Mouse (Mus musculus): ENCODE results near the gene Zfp287. TPM values are rescaled to one million over a fixed set of nuclear protein-coding genes. Genes with fewer than 3 reads are reported as not detected.
A peak's percentile ranks its signal among the peaks of the same experiment; 100 is the strongest.
"Not testable (repeated sequence)": the region's sequence is repeated elsewhere in the genome, so short reads cannot be mapped to it uniquely, and the experiment has no call there.

The Zfp287 gene
- 14.4 and 15.1 TPM in 2 replicates for polyA plus RNA-seq (2015; fragmentation: Nextera tagmentation; extraction: Ambion mirVana)

DNA sequence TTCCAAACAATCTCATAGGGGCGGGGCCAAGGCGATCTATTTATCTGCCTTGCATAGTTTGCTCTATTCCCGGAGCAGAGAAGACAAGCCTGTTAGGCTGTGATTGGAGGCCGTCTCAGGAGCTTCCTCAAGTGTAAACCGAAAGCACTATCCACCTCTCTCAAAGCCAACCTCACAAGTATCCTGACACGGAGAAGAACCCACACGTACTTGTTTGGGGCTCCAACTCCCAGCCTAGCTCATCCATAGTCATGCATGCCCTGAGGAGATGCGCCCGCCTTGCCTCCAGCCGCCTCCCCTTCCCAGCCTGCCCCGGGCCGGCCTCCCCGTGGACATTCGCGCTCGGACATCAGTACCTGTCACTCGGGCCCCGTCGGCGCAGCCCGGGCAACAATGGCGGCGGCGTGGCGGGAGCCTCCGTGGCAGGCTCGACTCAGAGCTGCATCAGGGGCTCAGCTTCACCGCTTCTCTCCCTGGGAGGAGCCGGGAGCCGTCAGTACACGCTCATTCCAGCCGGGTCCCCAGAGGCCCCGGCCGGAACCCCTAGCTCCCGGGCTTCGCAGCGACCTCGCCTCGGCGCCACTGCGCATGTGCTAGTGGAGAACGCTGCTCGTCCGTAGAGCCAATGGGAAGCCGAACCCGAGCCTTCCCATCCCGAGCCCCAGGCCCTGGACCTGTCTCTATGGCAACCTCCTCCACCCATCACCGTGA lies at the start of gene Zfp287:
Gene Zfp287, minus strand, starts transcription at position 595 of the 711 bp plus-strand sequence.
- under 1% methylated on average over 48 of the region's 48 CpGs for WGBS
- ATAC-seq (ENCODE audit: low FRiP score, low read depth): peak; percentile 98
- H3K9me3 ChIP-seq: no peaks in the 10 kb centered on the region
- H3K4me1 ChIP-seq: peaks cover 14% of the 10 kb centered on the region
- peak within 1 kb of the TSS; percentile 78 for H3K4me2 ChIP-seq (replicated peaks)
- no peaks in the 10 kb centered on the region; the same call in 1 of the 2 replicates for H3K27me3 ChIP-seq
- H3K36me3 ChIP-seq: peaks cover 21% of the 10 kb centered on the region
- peak within 1 kb of the TSS; percentile 85 for H3K9ac ChIP-seq
- H3K4me3 ChIP-seq: peak within 1 kb of the TSS; percentile 81
- H3K27ac ChIP-seq: peak within 1 kb of the TSS; percentile 61; the same call in 1 of the 2 replicates

GRCm38 (mm10) chr11:62776510-62776909 lies 44.8 kb upstream of the Zfp287 start:
- no peak overlapping the region for H3K4me3 ChIP-seq
- no peaks in the 10 kb centered on the region for H3K4me1 ChIP-seq
- H3K27ac ChIP-seq: no peak overlapping the region
- H3K9me3 ChIP-seq: peaks cover 66% of the 10 kb centered on the region
- no peak overlapping the region for H3K4me2 ChIP-seq (replicated peaks)
- 94% methylated on average over 7 of the region's 7 CpGs for WGBS
- H3K9ac ChIP-seq: no peak overlapping the region
- H3K36me3 ChIP-seq: peaks cover 69% of the 10 kb centered on the region
- H3K27me3 ChIP-seq: no peaks in the 10 kb centered on the region
- ATAC-seq (ENCODE audit: low FRiP score, low read depth): no peak

- H3K4me2 ChIP-seq (replicated peaks): no peak overlapping the region
- no peak overlapping the region for H3K4me3 ChIP-seq
- no peak overlapping the region for H3K27ac ChIP-seq
- H3K9ac ChIP-seq: no peak overlapping the region
- no peak for ATAC-seq (ENCODE audit: low FRiP score, low read depth)
- H3K36me3 ChIP-seq: no peaks in the 10 kb centered on the region
- 62% methylated on average over 9 of the region's 9 CpGs for WGBS
- no peaks in the 10 kb centered on the region for H3K9me3 ChIP-seq
- peaks cover 17% of the 10 kb centered on the region for H3K27me3 ChIP-seq
- H3K4me1 ChIP-seq: peaks cover 18% of the 10 kb centered on the region
These were observed 29.2 kb upstream of the Zfp287 start for GRCm38 (mm10) chr11:62760755-62761457.

- no peak overlapping the region for H3K4me3 ChIP-seq
- WGBS: 93% methylated on average over 11 of the region's 11 CpGs
- H3K36me3 ChIP-seq: no peaks in the 10 kb centered on the region
- no peaks in the 10 kb centered on the region for H3K9me3 ChIP-seq
- no peak overlapping the region for H3K4me2 ChIP-seq (replicated peaks)
- ATAC-seq (ENCODE audit: low FRiP score, low read depth): no peak
- peaks cover 18% of the 10 kb centered on the region for H3K4me1 ChIP-seq
- H3K9ac ChIP-seq: no peak overlapping the region
- no peak overlapping the region for H3K27ac ChIP-seq
- peaks cover 24% of the 10 kb centered on the region for H3K27me3 ChIP-seq
These were observed 26.8 kb upstream of the Zfp287 start for GRCm38 (mm10) chr11:62758491-62758890.

GRCm38 (mm10) chr11:62757906-62758305 lies 26.2 kb upstream of the Zfp287 start:
- ATAC-seq (ENCODE audit: low FRiP score, low read depth): no peak
- H3K4me3 ChIP-seq: no peak overlapping the region
- peaks cover 28% of the 10 kb centered on the region for H3K27me3 ChIP-seq
- no peak overlapping the region for H3K4me2 ChIP-seq (replicated peaks)
- no peak overlapping the region for H3K27ac ChIP-seq
- peaks cover 18% of the 10 kb centered on the region for H3K4me1 ChIP-seq
- no peaks in the 10 kb centered on the region for H3K36me3 ChIP-seq
- 77% methylated on average over 6 of the region's 6 CpGs for WGBS
- no peaks in the 10 kb centered on the region for H3K9me3 ChIP-seq
- H3K9ac ChIP-seq: no peak overlapping the region

DNA sequence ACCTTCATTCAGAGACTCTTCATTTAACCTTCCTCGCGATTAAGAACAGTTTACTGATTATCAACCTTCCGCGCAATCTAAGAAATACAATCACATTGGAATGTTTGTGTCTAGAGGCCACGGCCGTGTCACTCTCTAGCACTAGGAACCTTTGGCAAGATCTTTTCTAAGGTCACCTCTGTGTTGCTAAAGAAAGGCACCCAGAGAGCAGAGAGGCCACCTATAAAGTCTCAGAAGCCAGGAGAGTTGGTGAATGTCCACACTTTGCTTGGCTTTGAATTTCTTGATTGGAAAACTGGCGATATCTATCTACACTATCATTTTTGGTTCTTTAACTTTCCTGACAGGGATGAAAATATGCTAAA lies 25.4 kb upstream of the Zfp287 start:
- no peaks in the 10 kb centered on the region for H3K36me3 ChIP-seq
- H3K27me3 ChIP-seq: peaks cover 28% of the 10 kb centered on the region
- no peak for ATAC-seq (ENCODE audit: low FRiP score, low read depth)
- peak overlapping the region; percentile 33 for H3K4me3 ChIP-seq
- peak overlapping the region; percentile 36; the same call in 1 of the 2 replicates for H3K9ac ChIP-seq
- H3K4me2 ChIP-seq (replicated peaks): peak overlapping the region; percentile 59
- H3K9me3 ChIP-seq: no peaks in the 10 kb centered on the region
- no peak overlapping the region for H3K27ac ChIP-seq
- 10% methylated on average over 7 of the region's 7 CpGs for WGBS
- peaks cover 17% of the 10 kb centered on the region for H3K4me1 ChIP-seq

DNA sequence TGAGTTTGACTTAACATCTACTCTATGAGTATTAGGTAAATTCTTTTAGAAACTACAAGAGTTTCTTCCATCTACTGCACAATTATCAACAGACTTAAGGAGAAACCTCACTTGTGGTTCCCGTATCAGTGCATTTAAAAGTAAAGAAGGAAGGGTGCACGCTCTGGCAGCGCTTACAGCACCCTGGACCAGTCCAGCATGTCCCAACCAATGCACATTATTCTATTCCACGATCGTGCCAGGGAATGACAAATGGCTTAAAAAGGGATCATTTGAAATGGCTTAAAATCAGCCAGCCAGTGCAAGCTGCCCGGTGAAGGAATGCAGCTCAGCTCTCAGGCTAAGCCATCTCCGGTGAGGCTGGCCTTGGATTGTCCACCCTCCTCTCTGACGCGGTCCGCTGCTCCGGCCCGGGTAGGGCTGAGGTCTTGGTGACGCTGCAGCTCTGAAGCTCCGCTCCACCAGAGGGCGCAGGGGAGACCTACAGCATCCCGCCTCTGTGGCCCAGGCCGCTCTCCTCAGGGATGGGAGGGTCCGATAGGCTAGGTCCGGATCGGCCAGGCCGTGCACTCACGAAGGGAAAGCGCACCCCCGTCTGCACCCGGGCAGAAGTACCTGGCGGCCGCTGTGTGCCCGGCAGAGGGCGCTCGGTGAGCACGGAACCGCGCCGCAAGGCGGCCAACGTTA lies 24.9 kb upstream of the Zfp287 start:
- ATAC-seq (ENCODE audit: low FRiP score, low read depth): peak; percentile 97
- Histone ChIP-seq H3K27me3 (peaks cover 28% of the 10 kb centered on the region), H3K4me3 (peak overlapping the region; percentile 33), H3K4me2 (replicated peaks) (peak overlapping the region; percentile 59), H3K9ac (peak overlapping the region; percentile 36; the same call in 1 of the 2 replicates), H3K4me1 (peaks cover 12% of the 10 kb centered on the region), H3K36me3 (no peaks in the 10 kb centered on the region), H3K27ac (no peak overlapping the region), H3K9me3 (no peaks in the 10 kb centered on the region)
- WGBS: 7% methylated on average over 36 of the region's 36 CpGs

DNA sequence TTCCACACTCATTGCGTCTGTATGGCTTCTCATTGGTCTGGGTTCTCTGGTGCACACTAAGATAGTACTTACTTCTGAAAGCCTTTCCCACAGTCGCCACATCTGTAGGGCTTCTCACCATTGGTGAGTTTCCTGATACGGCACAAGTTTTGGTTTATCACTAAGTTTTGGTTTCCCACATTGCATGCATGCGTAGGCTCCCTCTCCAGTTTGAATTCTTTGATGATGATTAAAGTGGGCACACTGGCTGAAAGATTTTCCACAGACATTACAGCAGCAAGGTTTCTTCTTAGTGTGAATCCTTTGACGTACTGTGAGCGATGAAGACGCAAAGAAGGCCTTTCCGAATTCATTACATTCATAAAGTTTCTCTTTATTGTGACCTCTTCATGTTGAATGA lies 21.1 kb upstream of the Zfp287 start, which contains the start of gene Gm10428:
Gene Gm10428, plus strand, starts transcription at position 321 of the 400 bp plus-strand sequence.
- H3K36me3 ChIP-seq: no peaks in the 10 kb centered on the region
- no peak for ATAC-seq (ENCODE audit: low FRiP score, low read depth)
- H3K4me3 ChIP-seq: no peak within 1 kb of the TSS
- H3K27me3 ChIP-seq: peaks cover 37% of the 10 kb centered on the region
- peaks cover 6% of the 10 kb centered on the region; the same call in 1 of the 2 replicates for H3K4me1 ChIP-seq
- WGBS: 83% methylated on average over 8 of the region's 8 CpGs
- no peak within 1 kb of the TSS for H3K27ac ChIP-seq
- H3K9me3 ChIP-seq: no peaks in the 10 kb centered on the region
- no peak within 1 kb of the TSS for H3K9ac ChIP-seq
- H3K4me2 ChIP-seq (replicated peaks): peak within 1 kb of the TSS; percentile 7; the same call in 1 of the 2 replicates

- Histone ChIP-seq H3K9ac (no peak overlapping the region), H3K36me3 (no peaks in the 10 kb centered on the region), H3K4me1 (peaks cover 1% of the 10 kb centered on the region; the same call in 1 of the 2 replicates), H3K27ac (no peak overlapping the region), H3K27me3 (peaks cover 39% of the 10 kb centered on the region), H3K4me3 (no peak overlapping the region), H3K4me2 (replicated peaks) (peak overlapping the region; percentile 7; the same call in 1 of the 2 replicates), H3K9me3 (no peaks in the 10 kb centered on the region)
- no peak for ATAC-seq (ENCODE audit: low FRiP score, low read depth)
- WGBS: 32% methylated on average over 11 of the region's 11 CpGs
These were observed 20.5 kb upstream of the Zfp287 start for GRCm38 (mm10) chr11:62752191-62752590.

GRCm38 (mm10) chr11:62749445-62749844 lies 17.7 kb upstream of the Zfp287 start:
- not testable (repeated sequence) for H3K4me1 ChIP-seq; H3K36me3 ChIP-seq; H3K4me3 ChIP-seq; H3K9ac ChIP-seq; ATAC-seq (ENCODE audit: low FRiP score, low read depth); H3K4me2 ChIP-seq (replicated peaks); H3K9me3 ChIP-seq; H3K27ac ChIP-seq
- 90% methylated on average over 13 of the region's 13 CpGs for WGBS
- peaks cover 43% of the 10 kb centered on the region for H3K27me3 ChIP-seq

DNA sequence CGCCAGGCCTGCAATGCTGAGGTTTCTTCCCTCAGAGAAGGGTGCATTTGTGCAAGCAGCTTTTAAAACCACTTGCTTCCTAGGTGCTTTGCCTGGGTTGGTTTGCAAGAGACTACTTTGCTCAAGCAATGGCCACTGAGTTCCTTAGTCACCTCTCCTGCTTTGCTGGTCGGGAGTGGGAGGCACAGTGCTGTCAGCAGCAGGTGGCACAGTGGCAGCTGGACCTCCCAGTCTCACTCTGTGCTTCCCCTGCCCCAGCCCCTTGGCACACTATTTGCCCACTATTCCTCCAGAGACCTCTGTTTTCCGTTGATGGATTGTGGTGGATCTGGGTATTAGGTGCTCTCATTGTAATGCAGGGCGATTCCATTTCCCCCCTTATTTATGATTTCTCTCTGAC lies 16.4 kb upstream of the Zfp287 start:
- peaks cover 4% of the 10 kb centered on the region; the same call in 1 of the 2 replicates for H3K4me1 ChIP-seq
- H3K9me3 ChIP-seq: no peaks in the 10 kb centered on the region
- no peak overlapping the region for H3K4me2 ChIP-seq (replicated peaks)
- H3K9ac ChIP-seq: no peak overlapping the region
- peaks cover 41% of the 10 kb centered on the region for H3K27me3 ChIP-seq
- no peak for ATAC-seq (ENCODE audit: low FRiP score, low read depth)
- H3K4me3 ChIP-seq: no peak overlapping the region
- no peak overlapping the region for H3K27ac ChIP-seq
- H3K36me3 ChIP-seq: no peaks in the 10 kb centered on the region
- WGBS: 76% methylated on average over 4 of the region's 4 CpGs

DNA sequence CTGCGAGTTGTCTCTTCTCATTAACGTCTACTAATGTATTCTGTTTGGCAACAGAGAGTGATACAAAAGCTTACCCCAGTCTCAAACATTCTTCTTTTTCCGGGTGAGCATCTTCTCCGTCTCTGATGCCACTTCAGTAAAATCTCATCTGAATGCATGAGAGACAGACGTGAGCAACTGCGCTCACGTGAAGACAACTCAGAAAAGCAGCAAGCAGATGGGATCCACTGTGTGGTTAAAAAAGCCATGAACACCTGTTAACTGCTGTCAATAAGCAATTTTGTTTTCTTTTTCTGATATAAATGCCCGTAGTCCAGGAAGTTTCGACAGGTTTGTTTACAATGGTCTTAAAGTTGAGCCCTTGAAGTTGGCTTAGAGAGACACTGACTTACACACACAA lies 15.5 kb upstream of the Zfp287 start:
- H3K9ac ChIP-seq: no peak overlapping the region
- no peak overlapping the region for H3K4me3 ChIP-seq
- no peak overlapping the region for H3K27ac ChIP-seq
- ATAC-seq (ENCODE audit: low FRiP score, low read depth): no peak
- no peaks in the 10 kb centered on the region for H3K9me3 ChIP-seq
- H3K36me3 ChIP-seq: no peaks in the 10 kb centered on the region
- peaks cover 41% of the 10 kb centered on the region for H3K27me3 ChIP-seq
- peaks cover 11% of the 10 kb centered on the region for H3K4me1 ChIP-seq
- no peak overlapping the region for H3K4me2 ChIP-seq (replicated peaks)
- 64% methylated on average over 9 of the region's 9 CpGs for WGBS

Measured in limb, embryonic 13.5 days (tissue).